Mouse (Mus musculus) granulocyte monocyte progenitor cell, adult 5-6 weeks (primary cell): ENCODE results near the gene Asic4. TPM values are rescaled to one million over a fixed set of nuclear protein-coding genes. Genes with fewer than 3 reads are reported as not detected.
A peak's percentile ranks its signal among the peaks of the same experiment; 100 is the strongest.

ENCODE experiments used
- ATAC-seq: replicated peaks from 2 replicates; pipeline ENCODE4 v1.8.0; 2016; ENCODE audit warnings: mild to moderate bottlenecking, moderate TSS enrichment, inconsistent platforms; ENCODE audit not compliant: poor library complexity, severe bottlenecking
- total RNA-seq, 2 experiments: library from RNA; stranded (forward) in 1 of 2; stranded (reverse) in 1 of 2; fragments of 200-712, 200-1000 nt in 1 of 2; fragments of >200 nt in 1 of 2; fragmentation: Nextera tagmentation in 1 of 2; gene quantifications; 2 replicates each; pipeline ENCODE4 v1.2.3; 2014 to 2017

The Asic4 gene
- total RNA-seq, 2 experiments from 2014 or later, result not detected

DNA sequence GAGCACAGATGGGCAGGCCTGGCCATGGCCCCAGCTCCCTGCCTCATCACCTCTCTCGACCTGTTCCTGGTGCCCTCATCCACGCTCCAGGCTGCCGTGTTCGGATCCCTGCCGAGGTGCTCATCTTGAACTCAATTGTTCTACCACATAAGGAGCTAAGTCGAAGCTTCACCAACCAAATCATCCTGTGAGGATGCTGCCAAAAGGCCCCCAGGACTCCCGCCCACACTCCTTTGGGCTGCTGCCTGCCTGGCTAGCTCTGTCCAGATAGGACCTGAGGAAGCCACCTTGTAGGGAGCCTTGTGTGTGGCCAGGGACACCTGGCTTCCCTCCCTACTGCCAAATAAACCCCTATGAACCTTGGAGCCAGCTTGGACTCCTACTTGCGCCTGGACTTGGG lies 7.4 kb upstream of the Asic4 start:
- no peak for ATAC-seq

DNA sequence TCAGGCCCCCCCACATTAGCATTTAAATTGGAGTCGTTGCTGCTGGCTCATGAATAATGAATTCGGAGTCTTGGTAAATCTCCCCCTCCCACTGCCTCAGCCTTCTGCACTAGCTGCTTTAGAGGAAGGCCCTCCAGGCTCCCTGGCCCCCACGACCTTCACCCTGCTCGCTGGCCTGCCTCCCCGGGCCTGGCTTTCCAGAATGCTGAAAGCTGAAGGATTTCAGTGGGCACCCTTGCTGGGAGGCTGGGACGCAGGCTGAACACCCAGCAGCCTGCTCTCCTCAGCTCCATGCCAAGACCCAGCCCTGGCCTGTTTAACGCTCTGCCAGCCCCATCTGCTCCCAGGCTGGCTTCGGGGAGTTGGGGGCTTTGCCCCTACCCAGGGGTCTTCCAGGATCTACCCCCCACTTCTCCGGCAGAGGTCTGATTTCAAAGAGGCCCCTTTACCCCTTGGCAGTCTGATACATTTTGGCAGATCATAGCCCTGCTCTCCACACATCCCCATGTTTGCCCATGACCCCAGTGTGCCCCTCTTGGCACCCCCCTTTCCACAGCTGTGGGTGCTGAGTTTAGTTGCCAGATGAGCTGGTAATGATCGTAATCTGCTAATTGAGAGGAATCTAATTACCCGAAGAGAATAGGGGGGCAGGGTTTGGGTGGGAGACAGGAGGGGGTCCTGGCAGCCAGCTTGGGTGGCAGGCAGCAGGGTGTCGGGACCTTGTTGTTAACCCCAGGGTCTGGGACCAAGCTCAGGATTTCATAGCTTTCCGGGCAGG lies 6.8 kb upstream of the Asic4 start:
- ATAC-seq, result no peak

DNA sequence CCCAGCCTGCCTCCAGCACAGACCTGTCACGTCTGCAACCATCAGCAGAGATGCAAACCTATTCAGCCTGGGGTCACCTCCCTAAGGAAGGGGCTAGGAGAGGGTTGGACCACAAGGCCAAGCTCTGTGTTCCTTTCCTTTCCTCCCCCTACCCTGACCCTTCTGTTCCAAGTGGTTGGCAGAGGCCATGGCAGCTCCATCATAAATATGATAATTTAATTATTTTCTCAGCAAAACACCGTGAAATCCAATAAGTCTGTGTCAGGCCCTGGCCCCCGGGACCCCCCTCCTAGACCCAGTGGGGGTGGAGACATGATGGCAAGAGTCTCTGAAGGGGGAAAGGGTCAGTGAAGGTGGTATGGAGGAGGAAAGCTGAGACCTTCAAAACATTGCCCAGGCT lies 6.0 kb upstream of the Asic4 start:
- no peak for ATAC-seq

DNA sequence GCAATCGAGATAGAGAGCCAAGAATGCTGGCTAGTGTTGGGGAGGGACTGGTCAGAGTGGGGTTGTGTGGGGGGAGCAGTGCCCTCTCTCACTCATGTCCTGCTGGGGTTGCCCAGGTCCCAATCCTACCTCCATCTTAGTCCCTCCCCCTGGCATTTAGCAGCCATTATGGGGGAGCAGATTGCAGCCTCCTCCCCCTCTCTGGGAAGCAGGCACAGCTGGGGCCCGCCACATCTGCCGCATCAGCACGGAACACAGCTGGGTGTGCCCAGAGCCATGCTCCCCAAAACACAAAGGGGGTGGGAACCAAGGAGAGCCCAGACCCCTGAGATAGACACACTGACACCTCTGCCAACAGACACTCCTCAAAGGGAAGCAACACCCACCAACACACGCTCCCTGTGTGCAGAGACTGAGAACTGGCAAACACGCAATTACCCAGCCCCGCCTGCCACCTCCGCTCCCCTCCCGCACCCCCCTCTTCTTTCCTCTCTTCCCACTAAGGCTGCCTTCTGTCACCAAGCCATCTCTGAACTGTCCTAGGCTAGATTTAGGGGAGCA lies 5.0 kb upstream of the Asic4 start:
- ATAC-seq, result no peak

DNA sequence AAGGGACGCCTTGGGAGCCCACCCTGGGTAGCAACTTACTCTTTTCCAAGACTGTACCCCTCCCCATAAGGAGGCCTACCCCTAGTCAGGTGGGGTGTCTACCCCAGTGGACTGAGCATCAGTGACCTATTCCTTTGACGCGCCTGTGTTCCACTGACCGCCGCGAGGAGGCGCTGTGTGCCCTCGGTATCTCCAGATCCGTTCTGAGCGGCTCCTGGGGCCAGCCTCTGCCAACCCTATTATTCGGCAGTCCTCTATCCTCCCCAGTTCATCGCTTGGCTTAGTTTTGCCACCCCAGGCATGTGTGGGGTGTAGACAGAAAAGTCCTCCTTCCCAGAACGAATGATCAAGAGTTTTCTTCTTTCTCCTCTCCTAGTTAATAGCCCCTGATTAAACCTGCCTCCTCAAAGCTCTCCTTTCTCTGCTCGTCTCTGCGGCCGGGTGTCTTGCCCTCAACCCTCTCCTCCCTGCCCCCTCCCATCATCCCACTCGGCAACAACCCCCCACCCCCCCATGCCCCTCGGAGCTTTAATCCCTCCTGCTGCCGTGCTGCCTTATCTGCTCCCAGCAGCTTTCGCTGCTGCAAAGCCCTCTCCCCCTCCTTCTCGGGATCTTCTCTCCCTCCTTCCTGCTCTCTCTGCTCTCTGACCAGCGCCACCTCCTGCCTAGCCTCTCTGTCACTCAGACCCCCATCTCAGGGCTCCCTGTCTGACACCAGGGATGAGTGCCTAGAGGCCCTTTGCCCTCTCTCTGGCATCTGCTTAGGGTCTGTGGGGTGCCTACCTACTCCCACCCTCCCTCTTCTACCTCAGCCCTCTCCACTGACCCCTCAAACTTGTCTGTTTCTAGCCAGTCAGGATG lies 4.3 kb upstream of the Asic4 start:
- ATAC-seq, result peak; percentile 57

DNA sequence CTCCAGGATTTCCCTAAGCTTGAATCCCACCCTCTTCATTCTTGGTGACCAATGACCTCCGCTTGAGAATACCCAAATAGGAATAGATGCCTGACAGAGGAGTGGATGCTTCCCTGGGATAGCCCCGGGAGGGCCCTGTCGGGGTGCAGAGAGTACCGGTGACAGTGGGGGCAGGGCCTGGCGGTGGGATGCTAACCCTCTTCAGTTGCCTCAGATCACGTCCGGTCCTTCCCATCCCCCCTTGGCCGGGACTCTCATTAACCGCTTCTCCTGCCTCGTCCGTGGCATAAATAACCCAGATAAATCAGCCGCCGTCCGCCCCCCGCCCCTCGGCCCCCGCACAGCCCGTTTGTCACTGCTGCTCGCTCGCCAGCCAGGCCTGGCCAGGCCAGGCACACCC lies 3.6 kb upstream of the Asic4 start:
- ATAC-seq, result no peak

DNA sequence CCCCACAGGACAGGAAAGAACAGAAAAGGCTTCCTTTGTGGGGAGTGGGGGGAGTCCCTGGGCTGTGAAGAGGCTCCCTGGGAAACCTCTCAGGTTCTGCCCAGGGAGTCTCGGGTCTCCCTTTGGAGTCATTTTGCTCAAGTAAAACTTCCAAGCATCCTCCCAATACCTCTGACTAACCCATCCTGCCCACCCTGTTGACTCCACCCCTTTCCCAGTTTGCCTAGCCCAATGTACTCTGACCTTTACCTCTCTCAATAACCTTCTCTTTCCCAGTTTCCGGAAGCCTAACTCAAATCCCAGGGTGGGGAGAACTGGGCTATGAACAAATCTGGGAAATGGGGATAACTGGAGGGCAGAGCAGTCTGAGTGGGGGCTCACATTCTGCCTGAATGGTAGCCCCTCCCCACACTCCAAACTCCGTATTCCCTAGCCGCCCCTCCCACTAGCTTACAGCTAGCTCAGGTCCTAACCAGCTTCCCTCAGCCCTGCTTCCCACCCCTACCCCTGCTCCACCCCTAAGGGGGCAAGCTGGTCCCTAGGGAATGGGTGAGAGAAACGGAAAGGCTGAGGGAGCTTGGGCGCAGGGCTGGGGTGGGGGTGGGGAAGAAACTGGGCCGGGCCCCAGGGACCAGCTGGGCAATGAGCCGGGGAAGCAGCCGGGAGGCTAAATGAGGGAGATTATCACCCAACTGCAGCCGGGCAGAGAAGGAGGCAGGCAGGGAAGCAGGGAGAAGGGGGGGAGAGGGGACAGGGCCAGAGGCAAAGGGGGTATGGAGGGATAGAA lies 2.8 kb upstream of the Asic4 start:
- ATAC-seq, result no peak

DNA sequence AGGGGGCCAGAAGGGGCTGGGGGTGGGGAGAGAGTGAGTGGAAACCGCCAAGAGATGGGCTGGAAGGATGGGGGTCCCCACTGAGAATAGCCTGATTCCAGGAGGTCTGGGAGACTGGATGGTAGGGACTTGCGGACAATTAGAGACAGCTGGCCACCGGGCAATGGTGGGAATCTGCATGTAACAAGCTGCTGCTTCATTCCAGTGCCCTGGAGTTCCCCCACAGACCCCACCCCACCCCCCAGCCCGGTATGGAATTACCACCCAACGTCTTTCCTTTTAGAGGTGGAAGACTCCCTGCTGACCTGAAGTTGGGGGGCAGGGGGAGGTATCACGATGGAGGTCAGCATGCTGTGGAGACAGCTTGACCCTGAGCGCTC lies 2.2 kb upstream of the Asic4 start:
- ATAC-seq, result no peak

DNA sequence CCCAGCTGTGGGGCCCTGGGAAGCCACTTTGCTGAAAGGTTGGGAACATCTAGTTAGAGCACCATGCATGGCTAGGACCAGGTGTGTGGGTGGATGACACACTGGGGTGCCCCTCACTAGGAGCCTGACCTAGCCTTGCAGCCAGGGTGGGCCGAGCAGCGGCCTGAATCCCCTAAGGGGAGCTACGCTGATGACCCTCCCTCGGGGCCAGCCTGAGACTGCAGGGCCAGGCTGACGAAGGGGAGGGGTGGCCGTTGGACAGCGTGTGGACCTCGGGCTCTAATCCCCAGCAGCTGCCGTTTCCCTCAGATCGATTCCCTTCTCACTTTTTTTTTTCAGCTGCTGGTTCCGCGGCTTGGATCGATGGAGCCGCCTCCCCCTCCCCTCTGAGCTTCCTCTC lies 1.3 kb upstream of the Asic4 start:
- ATAC-seq, result no peak

DNA sequence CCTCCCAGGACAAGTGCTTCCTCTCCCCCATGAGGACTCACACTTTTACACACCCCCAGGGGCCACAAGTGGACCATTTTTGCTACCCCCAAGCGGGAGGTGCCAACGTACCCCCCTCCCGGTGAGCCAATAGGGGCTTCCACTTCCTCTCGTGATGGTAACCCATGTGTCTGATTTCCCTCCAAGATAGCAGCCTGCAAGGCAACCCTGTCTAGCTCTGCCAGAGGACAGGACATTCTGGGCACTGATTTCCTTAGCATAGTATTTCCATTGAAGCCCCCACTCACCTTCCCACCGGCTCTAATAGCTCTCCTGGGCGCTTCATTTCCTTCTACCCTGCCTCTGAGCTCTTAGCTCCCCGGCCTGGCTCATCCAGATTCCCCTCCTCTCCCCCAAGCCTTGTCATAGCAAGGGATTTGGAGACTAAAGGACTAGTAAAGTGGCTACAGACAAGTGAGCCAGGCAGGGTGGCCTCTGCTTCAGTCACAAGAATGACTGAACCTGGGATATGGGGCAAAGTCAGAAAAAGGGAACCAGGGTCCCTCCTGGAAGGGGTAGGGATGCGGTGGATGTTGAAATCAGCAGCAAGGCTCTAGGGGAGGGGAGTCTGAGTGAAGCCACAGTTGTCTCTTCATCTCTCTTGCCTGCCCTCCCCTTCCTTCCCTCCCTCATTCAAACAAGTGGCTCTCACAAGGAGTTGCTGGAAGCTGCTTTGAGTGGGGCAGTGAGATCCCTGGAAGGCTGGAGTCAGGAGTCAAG lies 680 bp upstream of the Asic4 start:
- peak; percentile 70 for ATAC-seq

DNA sequence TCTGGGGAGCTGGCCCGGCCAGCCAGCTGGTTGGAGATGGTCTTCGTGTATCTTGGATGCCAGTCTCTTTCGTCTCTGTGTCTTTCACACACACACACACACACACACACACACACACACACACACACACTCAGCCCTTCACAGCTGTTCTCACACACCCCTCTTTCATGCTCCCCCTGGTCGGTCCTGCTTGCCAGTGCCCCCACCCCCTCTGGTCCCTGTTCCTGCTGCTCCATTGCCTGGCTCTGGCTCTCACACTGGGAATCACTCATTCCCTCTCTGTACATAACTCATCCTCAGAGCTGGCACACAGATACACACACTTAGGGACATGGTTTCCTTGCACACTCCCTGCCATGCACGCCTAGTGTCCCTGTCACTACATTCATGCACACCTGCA lies 1.7 kb downstream of the Asic4 start:
- ATAC-seq, result no peak

DNA sequence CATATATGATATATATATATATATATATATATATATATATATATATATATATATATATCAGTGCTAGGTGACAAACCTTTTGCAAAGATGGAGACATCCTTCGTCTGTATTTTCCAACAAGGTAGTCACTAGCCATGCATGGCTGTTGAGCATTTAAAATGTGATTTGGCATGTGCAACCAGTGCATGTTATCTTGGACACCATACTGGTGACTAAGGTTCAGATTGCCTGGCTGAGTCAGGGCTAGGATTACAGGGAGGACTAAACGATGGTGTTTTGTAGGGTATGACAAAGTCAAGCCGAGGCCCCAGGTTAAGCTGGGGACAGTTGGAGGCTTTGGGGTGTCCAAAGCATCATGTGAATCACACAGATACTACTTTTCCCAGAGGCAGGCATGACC lies 5.2 kb downstream of the Asic4 start:
- no peak for ATAC-seq

DNA sequence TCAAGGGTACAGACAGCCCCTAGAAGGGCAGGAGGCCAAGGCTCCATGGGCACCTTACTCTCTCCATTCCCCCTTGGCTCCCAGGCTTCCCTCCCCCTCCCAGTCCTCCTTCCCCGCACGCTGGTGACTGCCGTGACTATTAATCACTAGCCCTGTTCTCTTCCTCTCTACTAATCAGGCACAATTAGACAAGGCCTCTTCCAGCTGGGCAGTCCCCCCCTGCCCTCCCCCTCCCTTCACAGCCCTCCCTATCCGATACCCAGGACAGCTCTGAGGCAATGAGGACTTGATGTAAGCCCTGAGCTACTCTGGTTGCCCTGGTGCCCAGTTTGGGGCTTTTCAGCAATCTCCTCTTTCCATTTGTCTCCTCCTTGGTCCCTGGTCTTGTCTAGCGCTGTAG lies 5.7 kb downstream of the Asic4 start:
- no peak for ATAC-seq

DNA sequence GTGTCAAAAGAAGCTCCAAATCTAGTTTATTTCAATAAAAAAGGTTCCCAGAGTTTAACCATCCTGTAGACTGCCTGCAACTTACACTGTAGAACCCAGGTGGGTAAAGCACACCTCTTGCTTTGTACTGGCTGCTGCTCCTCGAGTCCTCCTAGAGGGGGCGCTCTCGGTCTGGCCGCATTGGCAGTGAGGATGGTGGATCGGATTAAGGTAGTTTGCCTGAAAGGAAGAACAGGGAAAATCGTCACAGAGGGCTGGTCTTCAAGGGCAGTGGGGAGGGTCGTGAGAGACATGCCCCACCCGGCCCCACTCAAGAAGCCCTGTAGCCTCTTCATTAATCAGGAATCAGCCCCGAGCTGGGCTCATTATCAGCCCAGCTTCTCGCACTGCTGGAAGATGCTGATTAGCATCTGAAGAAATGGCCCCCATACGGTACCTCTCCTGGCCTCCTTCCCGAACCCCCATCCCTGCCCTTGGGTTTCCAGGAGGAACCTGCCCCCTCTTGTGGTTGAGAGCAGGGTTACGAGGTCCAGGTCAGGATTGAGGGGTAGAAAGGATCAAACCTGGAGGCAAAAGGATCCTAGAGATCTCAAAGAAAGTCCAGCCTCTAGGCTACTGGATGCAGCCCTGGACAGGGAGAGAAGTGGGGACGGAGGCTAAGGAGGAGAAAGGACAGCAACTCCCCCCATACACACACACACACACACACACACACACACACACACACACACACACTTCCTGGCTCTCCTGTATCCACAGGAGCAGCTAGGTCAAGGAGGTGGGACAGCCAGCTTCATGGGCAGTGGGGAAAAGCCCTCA lies 6.7 kb downstream of the Asic4 start:
- ATAC-seq, result 0 out of 2 replicates have a peak, but pooled peaks have one; percentile 25

DNA sequence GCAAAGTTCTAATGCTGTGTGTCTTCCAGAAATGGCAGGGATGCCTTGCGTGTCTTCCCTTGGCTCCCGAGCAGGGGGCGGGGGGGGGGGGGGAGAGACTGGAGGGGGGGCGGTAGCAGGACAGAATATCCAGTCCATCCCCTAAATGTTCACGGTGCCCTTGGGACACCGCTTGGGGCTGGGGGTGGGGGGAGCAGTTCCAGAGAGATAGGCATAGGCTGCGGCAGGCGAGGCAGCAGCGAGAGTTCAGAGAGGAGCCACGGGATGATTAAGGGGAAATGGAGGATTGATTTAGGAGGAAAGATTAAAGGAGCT lies 7.4 kb downstream of the Asic4 start:
- ATAC-seq, result no peak

DNA sequence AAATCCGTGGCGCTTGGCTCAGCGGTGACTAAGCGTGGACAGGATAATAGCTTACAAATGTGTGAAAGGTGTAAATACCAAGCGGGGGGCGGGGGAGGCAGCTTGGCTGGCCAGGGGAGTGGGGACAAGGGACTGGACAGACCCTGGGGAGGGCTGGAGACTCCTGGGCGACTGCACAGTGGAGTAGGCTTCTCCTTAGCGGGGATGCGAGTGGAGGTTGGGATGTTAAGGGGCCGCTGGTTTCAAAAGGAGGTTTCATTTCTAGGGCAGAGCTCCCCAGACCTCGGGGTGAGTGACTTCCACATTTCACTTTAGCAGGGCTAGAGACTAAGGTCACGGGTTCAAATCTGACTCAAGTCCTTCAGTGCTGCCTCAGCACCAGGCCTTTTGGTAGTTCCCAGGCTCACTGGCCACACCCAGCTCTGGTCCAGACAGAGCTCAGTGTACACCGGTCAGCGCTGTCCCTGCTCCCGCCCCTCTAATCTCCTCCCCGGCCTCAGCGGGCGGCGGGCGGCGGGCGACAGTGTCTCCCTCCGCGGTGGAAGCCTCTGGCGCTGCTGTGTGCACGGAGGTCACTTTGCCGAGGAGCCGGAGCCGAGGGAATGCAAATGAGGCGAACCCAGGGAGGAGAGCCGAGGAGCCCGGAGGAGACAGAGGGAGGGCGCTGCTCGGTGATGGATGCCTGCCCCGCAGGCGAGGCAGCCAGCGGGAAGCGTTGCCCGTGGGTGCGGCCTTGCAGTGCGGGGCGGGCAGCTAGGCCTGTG lies 8.0 kb downstream of the Asic4 start:
- peak; percentile 35 for ATAC-seq

DNA sequence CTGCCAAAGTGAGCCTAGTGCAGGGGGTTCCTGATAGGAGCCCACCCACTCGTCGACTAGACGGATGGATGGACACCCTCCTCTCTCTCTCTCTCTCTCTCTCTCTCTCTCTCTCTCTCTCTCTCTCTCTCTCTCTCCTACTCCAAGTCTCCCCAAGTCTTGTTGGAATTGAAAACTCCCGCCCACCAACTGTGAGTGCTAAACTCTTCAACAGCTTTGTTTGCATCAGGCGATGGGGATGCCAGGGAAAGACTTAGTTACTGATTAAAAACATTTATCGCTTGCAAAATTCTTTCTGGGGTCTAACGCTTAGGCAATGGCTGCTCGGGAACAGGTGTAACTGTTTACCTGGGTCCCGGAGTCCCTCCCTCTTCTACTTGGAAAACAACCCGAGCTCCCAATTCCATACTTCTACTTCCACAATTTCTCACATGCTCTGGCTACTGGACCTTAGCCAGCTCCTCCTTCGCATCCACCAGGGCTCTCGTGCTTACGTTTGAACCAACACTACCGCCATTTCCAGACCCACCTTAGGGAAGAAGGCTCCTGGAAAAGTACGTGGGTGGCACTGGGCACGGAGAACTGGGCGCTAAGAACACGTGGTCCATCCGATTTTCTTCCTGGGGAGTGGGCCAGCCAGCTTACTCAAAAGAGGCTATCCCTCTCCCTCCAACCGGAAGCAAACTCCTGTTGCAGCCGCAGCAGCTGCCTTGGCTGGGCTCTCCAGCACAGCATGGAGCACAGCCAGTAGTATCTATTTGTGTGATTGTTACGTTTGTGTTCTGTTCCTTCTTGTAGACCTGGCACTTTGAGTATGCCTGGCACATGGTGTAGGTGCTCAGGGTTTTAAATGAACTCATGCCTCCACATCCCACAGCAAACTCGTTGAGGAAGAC lies 8.8 kb downstream of the Asic4 start:
- ATAC-seq, result no peak

DNA sequence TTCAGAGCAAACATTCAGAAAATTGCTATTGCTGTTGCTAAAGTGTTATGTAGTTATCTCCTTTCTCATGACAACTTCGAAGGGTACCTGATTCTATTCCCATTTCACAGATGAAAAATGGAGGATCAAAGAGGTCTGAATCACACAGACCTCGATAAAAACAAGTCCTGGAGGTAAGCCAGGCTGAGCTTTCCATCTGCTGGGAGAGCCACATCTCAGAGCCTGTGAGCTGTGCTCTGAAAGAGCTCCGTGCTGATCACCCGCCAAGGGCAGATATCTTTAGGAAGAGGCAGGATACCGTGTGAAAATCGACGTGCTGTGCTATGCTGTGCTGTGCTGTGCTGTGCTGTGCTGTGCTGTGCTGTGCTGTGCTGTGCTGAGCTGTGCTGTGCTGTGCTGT lies 10.1 kb downstream of the Asic4 start:
- no peak for ATAC-seq
